ENCODE assay signal across 19 mouse cellular contexts in the genomic region with DNA sequence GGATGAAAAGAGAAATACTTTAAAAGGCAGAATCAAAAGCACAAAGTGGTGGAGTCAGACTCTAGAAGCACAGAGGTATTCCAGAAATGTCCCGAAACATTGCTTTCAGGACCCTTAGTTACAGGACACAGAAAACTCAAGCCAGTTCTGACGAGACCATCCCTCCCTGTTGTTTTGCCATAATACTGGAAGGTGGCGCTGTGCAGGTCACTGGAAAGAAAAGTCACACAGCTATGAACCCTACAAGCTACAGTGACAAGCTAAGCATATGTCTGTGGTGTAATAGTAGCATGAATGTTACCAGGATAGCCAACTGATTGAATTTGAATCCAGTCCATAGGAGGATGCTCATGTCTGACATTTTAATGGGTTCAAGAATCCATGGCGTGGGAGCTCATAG.
"Had no signal": no experiment of that assay in that cellular context is flagged by ENCODE, and none has a peak within 500 bp of the region (broad histone marks: within the 10 kb centered on the region; RNA-seq: fewer than 3 reads in every experiment).

No protein-coding gene starts in this region.

- DNase-seq: kidney, adult 2 months; kidney, postnatal 25 days; liver; liver, embryonic 13.5 days; midbrain, embryonic 14.5 days; right cerebral cortex, adult 18-20 months; right cerebral cortex, postnatal 25 days; spleen, adult 18-20 months; thymus, adult 18-20 months; thymus, postnatal 36 days had no signal

- H3K27ac ChIP-seq: intestine, embryonic 15.5 days; kidney, postnatal 0 days; limb, embryonic 10.5 days; limb, embryonic 13.5 days; liver, embryonic 13.5 days; midbrain, embryonic 10.5 days; neural tube, embryonic 12.5 days; neural tube, embryonic 15.5 days; stomach, embryonic 15.5 days had no signal

- H3K9me3 ChIP-seq: intestine, embryonic 15.5 days; limb, embryonic 10.5 days; limb, embryonic 13.5 days; liver, embryonic 13.5 days; midbrain, embryonic 10.5 days; neural tube, embryonic 12.5 days; neural tube, embryonic 15.5 days; stomach, embryonic 15.5 days had no signal

- ATAC-seq: intestine, embryonic 15.5 days had no signal

- H3K9ac ChIP-seq: intestine, embryonic 15.5 days; limb, embryonic 13.5 days; liver, embryonic 13.5 days; neural tube, embryonic 12.5 days; neural tube, embryonic 15.5 days; stomach, embryonic 15.5 days had no signal

- H3K4me2 ChIP-seq: intestine, embryonic 15.5 days; limb, embryonic 13.5 days; liver, embryonic 13.5 days; neural tube, embryonic 12.5 days; neural tube, embryonic 15.5 days; stomach, embryonic 15.5 days had no signal

- H3K36me3 ChIP-seq: intestine, embryonic 15.5 days; limb, embryonic 10.5 days; limb, embryonic 13.5 days; liver, embryonic 13.5 days; midbrain, embryonic 10.5 days; neural tube, embryonic 12.5 days; neural tube, embryonic 15.5 days; stomach, embryonic 15.5 days had no signal

- H3K27me3 ChIP-seq: intestine, embryonic 15.5 days; limb, embryonic 13.5 days; liver, embryonic 13.5 days; megakaryocyte, embryonic 14.5 days; neural tube, embryonic 12.5 days; neural tube, embryonic 15.5 days; stomach, embryonic 15.5 days had no signal

- H3K4me1 ChIP-seq: intestine, embryonic 15.5 days; limb, embryonic 13.5 days; liver, embryonic 13.5 days; megakaryocyte, embryonic 14.5 days; neural tube, embryonic 15.5 days; stomach, embryonic 15.5 days had no signal

- H3K4me3 ChIP-seq: intestine, embryonic 15.5 days; limb, embryonic 10.5 days; limb, embryonic 13.5 days; liver, embryonic 13.5 days; megakaryocyte, embryonic 14.5 days; midbrain, embryonic 10.5 days; neural tube, embryonic 12.5 days; neural tube, embryonic 15.5 days; stomach, embryonic 15.5 days had no signal
